Mouse (Mus musculus): ENCODE measurements at regions not wholly inside any gene's neighbourhood (a gene's known extent, or its start where the extent isn't known, plus 50 kb on each side); places are given as distances from the start of the nearest gene placed in this dataset.

DNA sequence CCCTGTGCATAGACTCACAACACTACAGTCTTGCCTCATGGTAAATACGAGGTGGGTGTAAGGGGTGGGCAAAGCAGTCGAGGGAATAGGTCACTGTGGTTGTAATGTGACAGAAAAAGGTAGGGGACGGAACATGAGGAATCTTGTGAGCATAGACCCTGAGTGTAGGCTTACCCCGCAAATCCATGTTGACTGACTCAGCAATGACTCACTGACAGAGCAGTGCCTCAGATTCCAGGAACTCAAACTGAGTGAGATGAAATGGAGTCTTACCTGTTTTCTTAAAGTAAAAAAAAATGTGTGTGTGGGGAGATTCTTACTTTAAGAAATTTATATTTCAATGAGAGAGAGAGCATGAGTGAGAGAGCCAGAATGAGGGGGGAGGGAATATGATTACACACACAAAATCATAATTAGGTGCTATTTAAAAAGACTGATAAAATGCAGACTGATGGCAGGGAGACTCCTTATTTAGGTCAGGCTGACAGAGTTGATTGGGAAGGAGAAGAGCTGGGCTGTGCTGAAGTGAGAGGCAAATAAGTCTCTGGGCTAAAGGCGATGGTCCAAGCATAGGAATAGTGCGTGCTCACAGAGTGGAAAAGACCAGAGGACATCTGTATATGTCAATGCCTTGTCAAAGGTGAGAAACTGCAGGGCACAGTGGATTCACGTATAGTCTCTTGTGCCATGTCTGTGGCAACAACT, 631.0 kb upstream of the Fam160b2 start:
- DNase-seq (ENCODE audit: extremely low read depth, low read depth, low spot score): no peak
- WGBS: 79% methylated on average over 7 of the region's 7 CpGs
- Histone ChIP-seq H3K9ac (ENCODE audit: low read depth, low read length) (no peak overlapping the region), H3K27me3 (ENCODE audit: control insufficient read depth, insufficient read depth, low read length) (no peaks in the 10 kb centered on the region), H3K36me3 (ENCODE audit: control insufficient read depth, insufficient read depth, low read length) (no peaks in the 10 kb centered on the region), H3K27ac (replicated peaks; ENCODE audit: insufficient read depth, low read depth, low read length) (no peak overlapping the region), H3K79me2 (ENCODE audit: control insufficient read depth, insufficient read depth, low read length) (no peaks in the 10 kb centered on the region), H3K4me1 (ENCODE audit: control insufficient read depth, insufficient read depth, low read length) (no peaks in the 10 kb centered on the region), H3K4me3 (ENCODE audit: insufficient read depth, low read depth, low read length) (no peak overlapping the region)
- TF ChIP-seq POLR2A (IDR thresholded peaks at IDR 0.05; ENCODE audit: extremely low read depth, insufficient read depth, low read length): no peak
- no peak for TF ChIP-seq CTCF (IDR thresholded peaks at IDR 0.05; ENCODE audit: low read depth, low read length)

- no peak for DNase-seq (ENCODE audit: extremely low read depth, low read depth, low spot score)
- H3K79me2 ChIP-seq (ENCODE audit: control insufficient read depth, insufficient read depth, low read length): no peaks in the 10 kb centered on the region
- H3K27ac ChIP-seq (replicated peaks; ENCODE audit: insufficient read depth, low read depth, low read length): no peak overlapping the region
- no peak for TF ChIP-seq POLR2A (IDR thresholded peaks at IDR 0.05; ENCODE audit: extremely low read depth, insufficient read depth, low read length)
- no peak for TF ChIP-seq CTCF (IDR thresholded peaks at IDR 0.05; ENCODE audit: low read depth, low read length)
- no peaks in the 10 kb centered on the region for H3K36me3 ChIP-seq (ENCODE audit: control insufficient read depth, insufficient read depth, low read length)
- no peaks in the 10 kb centered on the region for H3K27me3 ChIP-seq (ENCODE audit: control insufficient read depth, insufficient read depth, low read length)
- 91% methylated on average over 2 of the region's 2 CpGs for WGBS
- no peak overlapping the region for H3K9ac ChIP-seq (ENCODE audit: low read depth, low read length)
- no peaks in the 10 kb centered on the region for H3K4me1 ChIP-seq (ENCODE audit: control insufficient read depth, insufficient read depth, low read length)
- no peak overlapping the region for H3K4me3 ChIP-seq (ENCODE audit: insufficient read depth, low read depth, low read length)
Measured at GRCm38 (mm10) chr14:71229955-71230354, 630.3 kb upstream of the Fam160b2 start.

DNA sequence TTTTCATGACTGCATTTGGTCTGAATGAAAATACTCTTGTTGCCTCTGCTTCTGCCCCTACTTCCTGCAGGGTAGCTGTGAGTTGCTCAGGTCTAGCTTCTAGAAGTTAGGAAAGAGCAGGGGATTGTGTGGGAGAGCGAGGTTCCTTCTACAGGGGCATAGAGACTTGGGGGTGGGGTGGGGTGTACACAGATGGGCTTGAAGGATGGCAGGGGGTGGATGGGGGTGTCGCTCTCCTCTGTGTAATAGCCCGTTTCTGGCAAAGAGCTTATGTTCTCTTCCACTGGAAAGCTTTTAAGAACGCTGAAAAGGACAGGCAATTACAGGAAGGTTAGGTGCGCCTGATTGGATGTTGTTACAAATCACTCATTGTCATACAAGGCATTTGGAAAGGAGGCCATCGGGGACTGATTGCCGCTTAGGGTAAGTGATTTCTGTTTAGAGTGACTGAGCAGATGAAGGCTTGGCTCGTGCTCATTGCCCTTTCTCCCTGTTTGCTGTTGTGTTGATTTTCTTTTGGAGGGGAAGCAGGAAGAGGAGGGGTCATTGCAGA, 629.3 kb upstream of the Fam160b2 start:
- Histone ChIP-seq H3K79me2 (ENCODE audit: control insufficient read depth, insufficient read depth, low read length) (no peaks in the 10 kb centered on the region), H3K4me3 (ENCODE audit: insufficient read depth, low read depth, low read length) (no peak overlapping the region), H3K9ac (ENCODE audit: low read depth, low read length) (no peak overlapping the region), H3K27ac (replicated peaks; ENCODE audit: insufficient read depth, low read depth, low read length) (no peak overlapping the region), H3K4me1 (ENCODE audit: control insufficient read depth, insufficient read depth, low read length) (no peaks in the 10 kb centered on the region), H3K36me3 (ENCODE audit: control insufficient read depth, insufficient read depth, low read length) (no peaks in the 10 kb centered on the region), H3K27me3 (ENCODE audit: control insufficient read depth, insufficient read depth, low read length) (no peaks in the 10 kb centered on the region)
- no peak for TF ChIP-seq CTCF (IDR thresholded peaks at IDR 0.05; ENCODE audit: low read depth, low read length)
- no peak for TF ChIP-seq POLR2A (IDR thresholded peaks at IDR 0.05; ENCODE audit: extremely low read depth, insufficient read depth, low read length)
- 88% methylated on average over 8 of the region's 8 CpGs for WGBS
- DNase-seq (ENCODE audit: extremely low read depth, low read depth, low spot score): no peak

DNA sequence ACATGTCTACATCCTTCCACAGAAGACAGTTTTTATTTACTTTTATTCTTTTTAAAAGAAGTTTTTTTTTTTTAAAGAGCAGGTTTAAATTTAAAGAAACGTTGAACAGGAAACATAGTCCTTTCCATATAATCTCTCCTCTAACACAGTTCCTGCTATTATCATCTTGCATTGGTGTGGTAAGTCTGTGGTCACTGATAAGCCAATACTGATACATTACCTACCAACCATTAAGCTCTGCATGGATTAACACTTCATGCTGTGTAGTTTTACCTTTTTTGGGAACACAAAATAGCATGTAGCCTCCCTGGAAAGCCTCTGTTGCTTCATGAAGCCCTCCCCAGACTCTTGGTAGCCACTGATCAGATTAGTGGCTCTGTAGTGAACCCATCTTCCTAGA, 617.4 kb upstream of the Fam160b2 start:
- Histone ChIP-seq H3K79me2 (ENCODE audit: control insufficient read depth, insufficient read depth, low read length) (no peaks in the 10 kb centered on the region), H3K27ac (replicated peaks; ENCODE audit: insufficient read depth, low read depth, low read length) (no peak overlapping the region), H3K9ac (ENCODE audit: low read depth, low read length) (no peak overlapping the region), H3K27me3 (ENCODE audit: control insufficient read depth, insufficient read depth, low read length) (no peaks in the 10 kb centered on the region), H3K4me1 (ENCODE audit: control insufficient read depth, insufficient read depth, low read length) (no peaks in the 10 kb centered on the region), H3K36me3 (ENCODE audit: control insufficient read depth, insufficient read depth, low read length) (no peaks in the 10 kb centered on the region), H3K4me3 (ENCODE audit: insufficient read depth, low read depth, low read length) (no peak overlapping the region)
- no peak for TF ChIP-seq POLR2A (IDR thresholded peaks at IDR 0.05; ENCODE audit: extremely low read depth, insufficient read depth, low read length)
- no peak for DNase-seq (ENCODE audit: extremely low read depth, low read depth, low spot score)
- WGBS: 63% methylated on average over 1 of the region's 1 CpGs

DNA sequence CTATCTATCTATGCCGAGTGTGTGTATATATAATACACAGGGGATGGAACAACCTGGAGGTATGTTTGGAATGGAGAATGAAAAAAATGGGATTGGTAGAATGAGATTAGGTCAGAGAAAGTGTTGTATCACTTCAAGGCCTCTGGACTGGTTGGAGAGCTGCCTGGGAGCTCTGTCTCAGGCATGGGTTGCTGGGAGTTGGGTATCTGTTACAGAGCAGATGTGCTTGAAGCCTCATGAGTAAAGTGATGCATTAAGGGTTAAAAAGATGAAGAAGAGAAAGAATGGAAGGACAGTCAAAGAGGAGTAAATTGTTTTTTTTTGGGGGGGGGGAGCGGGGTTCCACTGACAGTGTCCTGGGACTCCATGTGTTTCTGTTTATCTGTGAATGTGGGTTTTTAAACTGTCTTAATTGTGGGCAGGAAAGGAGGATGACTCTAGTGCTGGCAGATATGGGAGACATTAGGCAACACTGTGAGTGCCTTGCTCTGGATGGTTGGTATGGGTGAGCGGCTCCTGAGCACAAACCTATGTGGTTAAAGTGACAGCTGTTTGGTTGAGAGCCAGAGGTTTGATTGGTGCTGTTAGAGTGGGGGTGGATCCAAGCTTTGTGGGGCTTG, 611.8 kb upstream of the Fam160b2 start:
- TF ChIP-seq POLR2A (IDR thresholded peaks at IDR 0.05; ENCODE audit: extremely low read depth, insufficient read depth, low read length) (no peak), CTCF (IDR thresholded peaks at IDR 0.05; ENCODE audit: low read depth, low read length) (no peak)
- Histone ChIP-seq H3K79me2 (ENCODE audit: control insufficient read depth, insufficient read depth, low read length) (no peaks in the 10 kb centered on the region), H3K36me3 (ENCODE audit: control insufficient read depth, insufficient read depth, low read length) (no peaks in the 10 kb centered on the region), H3K4me1 (ENCODE audit: control insufficient read depth, insufficient read depth, low read length) (no peaks in the 10 kb centered on the region), H3K27ac (replicated peaks; ENCODE audit: insufficient read depth, low read depth, low read length) (no peak overlapping the region), H3K4me3 (ENCODE audit: insufficient read depth, low read depth, low read length) (no peak overlapping the region), H3K9ac (ENCODE audit: low read depth, low read length) (no peak overlapping the region), H3K27me3 (ENCODE audit: control insufficient read depth, insufficient read depth, low read length) (no peaks in the 10 kb centered on the region)
- 94% methylated on average over 3 of the region's 3 CpGs for WGBS
- no peak for DNase-seq (ENCODE audit: extremely low read depth, low read depth, low spot score)

DNA sequence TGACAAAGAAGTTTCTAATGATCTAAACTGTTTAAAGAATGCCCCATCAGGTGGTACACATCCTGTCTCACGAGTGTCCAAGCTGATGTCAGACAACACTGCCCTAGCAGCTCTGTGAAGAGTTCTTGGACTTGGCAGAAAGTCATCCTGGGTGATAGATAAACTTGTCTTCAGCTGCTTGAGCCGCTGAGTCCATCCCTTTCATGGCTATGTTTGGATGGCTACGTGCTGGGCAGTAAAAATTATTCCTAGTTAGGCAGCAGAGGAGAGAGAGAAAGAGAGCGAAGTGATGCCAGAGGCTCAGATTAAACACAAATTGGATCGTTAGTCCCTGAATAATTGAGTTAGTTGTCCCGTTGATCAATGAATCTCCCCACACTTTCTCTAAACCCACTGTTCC, 603.8 kb upstream of the Fam160b2 start:
- 66% methylated on average over 6 of the region's 6 CpGs for WGBS
- TF ChIP-seq CTCF (IDR thresholded peaks at IDR 0.05; ENCODE audit: low read depth, low read length) (no peak), POLR2A (IDR thresholded peaks at IDR 0.05; ENCODE audit: extremely low read depth, insufficient read depth, low read length) (no peak)
- H3K4me3 ChIP-seq (ENCODE audit: insufficient read depth, low read depth, low read length): no peak overlapping the region

More for the DNA sequence above, 603.8 kb upstream of the Fam160b2 start:
- H3K4me1 ChIP-seq (ENCODE audit: control insufficient read depth, insufficient read depth, low read length): no peaks in the 10 kb centered on the region
- H3K79me2 ChIP-seq (ENCODE audit: control insufficient read depth, insufficient read depth, low read length): no peaks in the 10 kb centered on the region
- H3K36me3 ChIP-seq (ENCODE audit: control insufficient read depth, insufficient read depth, low read length): no peaks in the 10 kb centered on the region
- no peak overlapping the region for H3K9ac ChIP-seq (ENCODE audit: low read depth, low read length)
- no peak overlapping the region for H3K27ac ChIP-seq (replicated peaks; ENCODE audit: insufficient read depth, low read depth, low read length)
- DNase-seq (ENCODE audit: extremely low read depth, low read depth, low spot score): no peak
- H3K27me3 ChIP-seq (ENCODE audit: control insufficient read depth, insufficient read depth, low read length): no peaks in the 10 kb centered on the region
